ENCODE assay signal across 8 mouse cellular contexts in genomic region chr11:32642249-32642876, GRCm38 (mm10). TPM values are rescaled to one million over a fixed set of nuclear protein-coding genes. Genes with fewer than 3 reads are reported as not detected.
DNase-seq lines count a peak whose midpoint lies in the region; ATAC-seq lines count a peak whose summit lies in the region.

Fbxw11 (plus strand) TSS chr11:32642724.

- H3K27me3 ChIP-seq in heart, embryonic 13.5 days (replicated peaks): no peaks in the 10 kb centered on the region
- no peaks in the 10 kb centered on the region for H3K27me3 ChIP-seq in liver, embryonic 12.5 days (replicated peaks)
- H3K27me3 ChIP-seq in stomach, embryonic 15.5 days (replicated peaks): no peaks in the 10 kb centered on the region

- H3K4me2 ChIP-seq in heart, embryonic 13.5 days: peak within 1 kb of the TSS; percentile 94
- peak within 1 kb of the TSS; percentile 85 for H3K4me2 ChIP-seq in liver, embryonic 12.5 days
- H3K4me2 ChIP-seq in stomach, embryonic 15.5 days: peak within 1 kb of the TSS; percentile 71

- H3K4me1 ChIP-seq in brown adipose tissue, adult 24 weeks (ENCODE audit: control insufficient read depth, insufficient read depth, insufficient read length, low read length): peaks cover 4% of the 10 kb centered on the region; the same call in 1 of the 2 replicates
- H3K4me1 ChIP-seq in heart, embryonic 13.5 days: peaks cover 45% of the 10 kb centered on the region
- H3K4me1 ChIP-seq in liver, embryonic 12.5 days: peaks cover 50% of the 10 kb centered on the region
- H3K4me1 ChIP-seq in stomach, embryonic 15.5 days: peaks cover 9% of the 10 kb centered on the region; the same call in 1 of the 2 replicates

- peak; percentile 97 for DNase-seq in CD4-positive, CD25-positive, alpha-beta regulatory T cell, adult 2 months (ENCODE audit: low read depth, low spot score)
- peak; percentile 65 for DNase-seq in fat pad, adult 2 months (ENCODE audit: extremely low read depth, low read depth, low spot score)
- DNase-seq in kidney, postnatal 10 days: peak; percentile 96
- peak; percentile 94 for DNase-seq in natural killer cell, adult 2 months (ENCODE audit: low spot score in 2 of 2)

- under 1% methylated on average over 61 of the region's 64 CpGs for WGBS in heart, embryonic 13.5 days
- WGBS in liver, embryonic 12.5 days (ENCODE audit: insufficient replicate concordance): under 1% methylated on average over 62 of the region's 64 CpGs
- WGBS in stomach, embryonic 15.5 days: under 1% methylated on average over 64 of the region's 64 CpGs

- peak within 1 kb of the TSS; percentile 99 for H3K9ac ChIP-seq in heart, embryonic 13.5 days
- H3K9ac ChIP-seq in liver, embryonic 12.5 days: peak within 1 kb of the TSS; percentile 98
- H3K9ac ChIP-seq in stomach, embryonic 15.5 days: peak within 1 kb of the TSS; percentile 98

- H3K9me3 ChIP-seq in heart, embryonic 13.5 days: no peaks in the 10 kb centered on the region
- H3K9me3 ChIP-seq in liver, embryonic 12.5 days (replicated peaks): no peaks in the 10 kb centered on the region
- H3K9me3 ChIP-seq in stomach, embryonic 15.5 days: no peaks in the 10 kb centered on the region

- H3K27ac ChIP-seq in brown adipose tissue, adult 24 weeks (replicated peaks; ENCODE audit: low read depth, low read length): peak within 1 kb of the TSS; percentile 99
- H3K27ac ChIP-seq in heart, embryonic 13.5 days (replicated peaks): peak within 1 kb of the TSS; percentile 99
- H3K27ac ChIP-seq in liver, embryonic 12.5 days: peak within 1 kb of the TSS; percentile 99
- peak within 1 kb of the TSS; percentile 99 for H3K27ac ChIP-seq in stomach, embryonic 15.5 days

- ATAC-seq in heart, embryonic 13.5 days (ENCODE audit: extremely low read depth, insufficient number of reproducible peaks, low FRiP score, low TSS enrichment): peak; percentile 89
- ATAC-seq in liver, embryonic 12.5 days: peak; percentile 92
- ATAC-seq in stomach, embryonic 15.5 days (ENCODE audit: insufficient read depth, low FRiP score, low read depth): peak; percentile 94

- H3K36me3 ChIP-seq in heart, embryonic 13.5 days: no peaks in the 10 kb centered on the region
- H3K36me3 ChIP-seq in liver, embryonic 12.5 days: no peaks in the 10 kb centered on the region
- H3K36me3 ChIP-seq in stomach, embryonic 15.5 days: no peaks in the 10 kb centered on the region

- peak within 1 kb of the TSS; percentile 88 for H3K4me3 ChIP-seq in brown adipose tissue, adult 24 weeks (ENCODE audit: insufficient read depth, low read depth, low read length)
- peak within 1 kb of the TSS; percentile 94 for H3K4me3 ChIP-seq in heart, embryonic 13.5 days
- H3K4me3 ChIP-seq in liver, embryonic 12.5 days: peak within 1 kb of the TSS; percentile 91
- peak within 1 kb of the TSS; percentile 92 for H3K4me3 ChIP-seq in stomach, embryonic 15.5 days (replicated peaks)

RNA-seq across cellular contexts. Expression of gene Fbxw11, which starts in this region (rescaled TPM):
- 26.5 and 27.8 TPM in 2 replicates for polyA plus RNA-seq in brown adipose tissue, adult 24 weeks (2012; ENCODE audit: insufficient read depth, insufficient read length, missing spikeins)
- 59.6 and 60.8 TPM in 2 replicates for polyA plus RNA-seq in heart, embryonic 13.5 days (2015; fragmentation: Nextera tagmentation; extraction: Ambion mirVana)
- 34.5 and 36.0 TPM in 2 replicates for polyA plus RNA-seq in liver, embryonic 12.5 days (2016; fragmentation: Nextera tagmentation; extraction: Ambion mirVana)
- 61.7 and 68.8 TPM in 2 replicates for polyA plus RNA-seq in stomach, embryonic 15.5 days (2015; fragmentation: Nextera tagmentation; extraction: Ambion mirVana)

Comparison
In these comparisons a context has a peak if more than half of its experiments do, and no peak if none do; other contexts are left out.
1. Peak in every context shown above with its lines: DNase-seq, ATAC-seq, H3K4me3 ChIP-seq and H3K27ac ChIP-seq.